Mouse (Mus musculus): ENCODE results near the gene Agk.
A peak's percentile ranks its signal among the peaks of the same experiment; 100 is the strongest.

The Agk gene

GRCm38 (mm10) chr6:40411085-40411484 lies 86.1 kb downstream of the Agk start:
- no peak for DNase-seq (ENCODE audit: low spot score in 2 of 2)

GRCm38 (mm10) chr6:40413046-40413445 lies 88.1 kb downstream of the Agk start:
- DNase-seq (ENCODE audit: low spot score in 2 of 2), result no peak

- no peak for DNase-seq (ENCODE audit: low spot score in 2 of 2)
These were observed 88.6 kb downstream of the Agk start for GRCm38 (mm10) chr6:40413565-40413964.

GRCm38 (mm10) chr6:40415799-40416198 lies 90.8 kb downstream of the Agk start:
- DNase-seq (ENCODE audit: low spot score in 2 of 2), result no peak

DNA sequence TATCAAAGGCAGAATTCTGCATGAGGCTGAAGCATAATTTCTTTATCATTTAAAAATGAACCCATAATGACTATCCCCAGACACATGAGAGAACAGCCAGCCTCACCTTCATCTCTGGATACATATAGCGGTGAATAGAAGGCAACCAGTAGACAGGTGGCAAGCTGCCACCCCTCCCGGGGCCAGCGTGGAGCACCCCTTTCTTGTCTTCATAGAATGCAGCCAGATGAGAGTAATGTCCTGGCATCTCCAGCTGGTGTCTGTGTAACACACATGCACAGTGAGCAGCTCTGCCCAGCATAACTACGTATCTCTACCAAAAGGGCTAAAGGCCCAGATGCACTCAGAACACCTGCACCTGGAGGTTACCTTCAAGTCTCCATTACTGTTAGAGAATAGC lies 93.4 kb downstream of the Agk start:
- DNase-seq (ENCODE audit: low spot score in 2 of 2), result no peak

- no peak for DNase-seq (ENCODE audit: low spot score in 2 of 2)
These were observed 96.1 kb downstream of the Agk start for GRCm38 (mm10) chr6:40421099-40421498.

GRCm38 (mm10) chr6:40423013-40423412 lies 98.0 kb downstream of the Agk start:
- no peak for DNase-seq (ENCODE audit: low spot score in 2 of 2)

- peak in 1 of 2 experiments; percentile 65 for DNase-seq (ENCODE audit: low spot score in 2 of 2)
These were observed 98.8 kb downstream of the Agk start for GRCm38 (mm10) chr6:40423774-40424173.

DNA sequence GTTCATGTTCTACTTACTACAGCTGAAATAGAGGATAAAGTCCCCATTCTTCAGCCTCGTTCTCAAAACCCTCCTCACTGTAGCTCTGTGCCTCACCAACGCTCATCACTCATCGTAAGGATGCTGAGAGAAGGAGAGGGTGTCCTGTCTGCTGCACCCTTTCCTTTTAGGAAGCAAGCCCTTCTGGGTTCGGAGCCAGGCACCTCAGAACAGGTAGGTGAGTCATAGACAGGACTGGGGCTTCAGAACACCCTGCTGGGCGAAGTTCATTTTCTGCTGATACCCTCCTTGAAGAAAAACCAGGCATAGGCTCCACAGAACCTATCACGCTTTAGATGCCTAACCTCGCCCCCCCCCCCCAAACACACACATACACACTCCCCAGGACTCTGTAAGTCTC lies 102.5 kb downstream of the Agk start:
- no peak for DNase-seq (ENCODE audit: low spot score in 2 of 2)

GRCm38 (mm10) chr6:40428696-40429095 lies 103.7 kb downstream of the Agk start:
- no peak for DNase-seq (ENCODE audit: low spot score in 2 of 2)

DNA sequence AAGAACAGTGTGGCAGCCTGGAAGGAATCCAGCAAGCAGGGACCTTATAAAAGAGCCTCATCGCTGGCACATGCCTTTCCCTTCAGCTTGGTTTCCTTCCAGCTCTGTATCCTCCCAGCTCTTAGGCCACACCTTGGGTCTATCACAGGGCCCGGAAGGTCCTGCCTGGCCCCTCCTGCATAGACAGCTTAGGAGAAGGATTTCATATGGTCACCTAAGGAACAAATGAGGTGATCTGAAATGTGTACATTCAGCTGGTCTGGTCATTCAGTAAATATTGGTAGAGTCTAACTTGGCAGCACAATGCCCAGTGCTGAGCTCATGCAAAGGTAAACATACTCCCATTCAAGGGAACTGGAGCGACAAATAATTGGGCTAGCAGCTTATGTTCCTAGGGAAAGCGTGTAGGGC lies 104.6 kb downstream of the Agk start:
- DNase-seq (ENCODE audit: low spot score in 2 of 2), result no peak

- DNase-seq (ENCODE audit: low spot score in 2 of 2), result no peak
These were observed 105.3 kb downstream of the Agk start for GRCm38 (mm10) chr6:40430251-40430650.

- peak in 1 of 2 experiments; percentile 55 for DNase-seq (ENCODE audit: low spot score in 2 of 2)
These were observed 105.9 kb downstream of the Agk start for GRCm38 (mm10) chr6:40430878-40431277.

DNA sequence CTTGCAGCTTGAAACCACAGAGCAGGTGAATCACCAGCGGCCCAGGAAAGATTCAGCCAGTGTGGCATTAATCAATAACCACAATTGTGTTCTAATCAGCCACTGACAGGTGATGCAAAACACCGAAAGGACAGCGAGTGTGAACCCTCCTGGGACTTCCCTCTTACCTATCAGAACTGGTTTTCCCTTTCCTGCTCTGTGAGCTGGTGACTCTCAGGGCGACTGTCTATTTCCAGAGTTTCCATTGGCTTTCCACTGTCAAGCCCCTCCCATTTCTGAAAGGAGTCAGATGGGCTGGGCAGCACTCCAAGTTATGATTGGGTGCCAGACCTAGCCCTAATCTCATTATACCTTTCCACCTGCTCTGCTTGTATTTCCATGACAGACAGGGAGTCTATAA lies 106.4 kb downstream of the Agk start:
- no peak for DNase-seq (ENCODE audit: low spot score in 2 of 2)

GRCm38 (mm10) chr6:40431812-40432211 lies 106.8 kb downstream of the Agk start:
- no peak for DNase-seq (ENCODE audit: low spot score in 2 of 2)

DNA sequence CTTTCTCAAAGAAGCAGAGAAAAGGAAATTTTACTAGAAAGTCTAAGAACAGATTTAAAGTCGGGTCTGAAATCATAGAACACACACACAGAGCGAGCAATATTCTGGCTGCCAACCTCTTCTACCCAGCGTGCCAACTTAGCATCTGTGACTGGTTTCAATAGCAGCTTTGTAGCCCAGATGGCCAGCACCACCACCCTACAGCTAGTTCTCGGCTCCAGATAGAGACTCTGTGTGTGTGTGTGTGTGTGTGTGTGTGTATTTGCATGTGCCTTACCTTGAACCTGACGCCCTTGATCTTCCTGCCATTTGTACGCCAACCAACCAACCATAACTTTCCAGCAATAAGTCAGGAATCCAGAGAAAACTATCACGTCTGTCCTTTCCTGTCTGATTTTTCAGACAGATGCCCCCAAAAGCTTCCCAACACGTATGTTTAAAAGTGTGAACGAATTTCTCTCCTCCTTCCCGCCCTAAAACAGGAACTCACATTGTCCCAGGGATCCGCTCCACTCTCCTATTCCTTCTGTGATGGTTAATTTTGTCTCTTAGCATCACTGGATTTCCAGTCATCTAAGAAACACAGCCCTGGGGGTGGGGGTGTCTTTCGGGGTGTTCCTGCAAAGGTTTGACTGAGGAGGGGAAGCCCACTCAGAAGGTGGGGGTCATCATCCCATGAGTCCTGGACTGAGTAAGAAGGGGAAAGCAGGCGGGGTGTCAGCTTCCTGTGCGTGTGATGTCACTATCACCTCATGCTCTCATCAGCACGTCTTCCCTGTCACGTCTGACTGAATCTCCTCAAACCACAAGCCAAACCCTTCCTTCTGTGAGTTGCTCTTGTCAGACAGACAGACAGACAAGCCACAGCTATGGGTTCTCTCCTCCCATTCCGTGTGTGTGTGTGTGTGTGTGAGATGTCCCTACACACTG lies 107.6 kb downstream of the Agk start:
- DNase-seq (ENCODE audit: low spot score in 2 of 2), result peak in 1 of 2 experiments; percentile 80

- DNase-seq (ENCODE audit: low spot score in 2 of 2), result no peak
These were observed 109.7 kb downstream of the Agk start for GRCm38 (mm10) chr6:40434697-40435096.

DNA sequence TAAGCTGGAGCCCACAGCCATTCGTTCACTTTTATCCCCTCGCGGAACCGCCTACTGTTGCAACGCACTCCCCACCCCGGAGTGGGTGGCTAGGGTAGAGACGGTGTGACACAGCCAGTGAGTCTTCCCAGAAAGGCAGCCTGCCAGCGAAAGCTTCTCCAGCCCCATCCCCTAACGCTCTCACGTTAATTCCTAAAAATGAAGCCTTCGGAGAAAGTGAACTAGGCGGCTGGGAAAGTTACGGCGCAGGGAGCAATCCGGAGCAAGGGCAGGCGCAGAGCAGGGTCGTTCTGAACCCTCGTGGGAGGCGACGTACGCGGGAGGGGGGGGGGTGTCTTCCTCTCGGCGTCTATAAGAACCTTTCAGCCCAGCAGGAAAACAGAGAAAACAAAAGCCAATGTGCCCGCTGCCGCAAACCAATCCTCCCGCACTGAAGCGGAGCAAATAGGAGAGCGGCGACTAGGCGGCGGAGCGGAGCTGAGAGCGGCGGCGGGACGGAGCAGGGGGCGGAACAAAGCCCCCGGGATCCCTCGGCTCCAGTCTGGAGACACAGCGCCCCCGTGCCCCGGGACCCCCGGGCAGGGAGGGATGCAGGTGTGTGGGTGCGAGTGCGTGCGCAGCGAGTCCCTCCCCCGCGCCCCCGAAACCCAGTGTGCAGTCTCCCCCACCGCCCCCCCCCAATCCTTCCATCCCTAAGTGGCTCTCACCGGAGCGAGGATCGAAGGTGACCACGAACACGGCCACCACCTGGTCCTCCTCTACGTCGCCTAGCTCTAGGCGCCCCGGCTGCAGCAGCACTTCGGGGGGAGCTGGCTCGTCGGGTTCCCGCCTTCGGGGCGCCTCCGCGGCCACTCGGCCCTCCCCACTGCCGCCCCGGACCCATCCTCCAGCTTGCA lies 110.4 kb downstream of the Agk start:
- peak in 1 of 2 experiments; percentile 73 for DNase-seq (ENCODE audit: low spot score in 2 of 2)

GRCm38 (mm10) chr6:40436047-40436483 lies 111.1 kb downstream of the Agk start, which contains the start of gene E330009J07Rik:
TSS of gene E330009J07Rik (minus strand) at chr6:40436135.
- DNase-seq (ENCODE audit: low spot score in 2 of 2), result peak; percentile 68 to 75

DNA sequence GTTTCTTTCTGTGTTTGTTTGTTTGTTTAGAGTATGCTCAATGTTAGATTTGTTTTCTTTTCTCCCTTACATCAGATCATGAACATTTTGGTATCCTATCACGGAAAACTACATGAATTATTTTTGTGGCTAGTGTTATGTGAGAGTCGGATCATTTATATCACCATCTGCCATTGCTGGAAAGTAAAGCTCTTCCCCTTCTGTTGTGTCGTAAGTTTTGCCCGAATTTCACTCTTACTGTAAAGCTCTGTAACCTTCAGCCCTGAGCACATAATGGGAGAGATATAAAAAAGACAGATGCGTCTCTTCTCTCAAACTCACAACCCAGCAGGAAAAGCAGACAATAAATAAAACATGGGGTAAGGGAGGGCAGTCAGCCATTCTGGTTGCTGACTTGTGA lies 114.0 kb downstream of the Agk start, which contains the start of gene Wee2:
Wee2 (plus strand) TSS at position 153 of the 400 bp plus-strand sequence.
- DNase-seq (ENCODE audit: low spot score in 2 of 2), result no peak

- no peak for DNase-seq (ENCODE audit: low spot score in 2 of 2)
These were observed 114.8 kb downstream of the Agk start for GRCm38 (mm10) chr6:40439731-40440130.

- no peak for DNase-seq (ENCODE audit: low spot score in 2 of 2)
These were observed 116.3 kb downstream of the Agk start for GRCm38 (mm10) chr6:40441276-40441675.
